Mouse (Mus musculus) olfactory bulb, adult 2 months (tissue): ENCODE measurements at regions not wholly inside any gene's neighbourhood (a gene's known extent, or its start where the extent isn't known, plus 50 kb on each side); places are given as distances from the start of the nearest gene placed in this dataset.

ENCODE experiments used
- H3K27ac ChIP-seq: fragments of 200-500 bp; 2 replicates; pipeline ENCODE4 v1.5.1; 2012; ENCODE audit warnings: low read depth, low read length; ENCODE audit not compliant: insufficient read depth
- H3K4me1 ChIP-seq: fragments of 200-500 bp; 2 replicates; pipeline ENCODE4 v1.6.1; 2012; ENCODE audit warnings: low read length; ENCODE audit not compliant: control insufficient read depth, insufficient read depth
- H3K4me3 ChIP-seq: fragments of 200-500 bp; 2 replicates; pipeline ENCODE4 v1.5.1; 2012; ENCODE audit warnings: mild to moderate bottlenecking, low read depth, low read length, moderate library complexity; ENCODE audit not compliant: insufficient read depth
- CTCF ChIP-seq: fragments of 200-500 bp; IDR thresholded peaks from 2 replicates; pipeline ENCODE4 v1.5.1; 2012; ENCODE audit warnings: low read depth, mild to moderate bottlenecking, low read length, moderate library complexity; ENCODE audit not compliant: insufficient read depth
- POLR2A ChIP-seq: fragments of 200-500 bp; IDR thresholded peaks from 2 replicates; pipeline ENCODE4 v1.6.1; 2012; ENCODE audit warnings: mild to moderate bottlenecking, low read depth, low read length, moderate library complexity; ENCODE audit not compliant: insufficient read depth
- whole genome bisulfite sequencing: fragments of 180-500 bp; shearing (Covaris S2); methylation state at CpG from one replicate; pipeline ENCODE4 v1.1.7; 2018; 5-methylcytosine and 5-hydroxymethylcytosine counted together

DNA sequence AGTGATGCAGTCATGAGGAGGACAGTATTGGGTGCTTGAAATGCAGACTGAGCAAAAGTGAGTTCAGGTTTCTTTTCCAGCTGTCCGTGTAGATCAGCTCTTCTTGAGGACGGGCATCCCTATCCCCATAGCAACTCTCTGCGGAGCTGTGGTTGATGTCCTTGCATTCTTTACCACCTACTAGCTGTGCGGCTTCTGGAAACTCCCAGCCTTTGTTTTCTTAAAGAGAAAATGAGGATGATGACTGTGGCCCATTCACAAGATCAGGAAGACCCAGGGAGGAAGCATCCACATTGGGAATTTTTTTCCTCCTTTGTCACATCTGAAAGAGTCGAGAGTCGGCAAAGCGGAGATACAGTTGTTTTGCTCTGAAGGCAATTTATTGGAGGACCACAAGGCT lies 410.2 kb upstream of the Sall1 start:
- Histone ChIP-seq H3K4me3 (no peak overlapping the region), H3K27ac (no peak overlapping the region), H3K4me1 (no peaks in the 10 kb centered on the region)
- no peak for TF ChIP-seq POLR2A
- TF ChIP-seq CTCF = no peak
- 72% methylated on average over 7 of the region's 7 CpGs for WGBS

DNA sequence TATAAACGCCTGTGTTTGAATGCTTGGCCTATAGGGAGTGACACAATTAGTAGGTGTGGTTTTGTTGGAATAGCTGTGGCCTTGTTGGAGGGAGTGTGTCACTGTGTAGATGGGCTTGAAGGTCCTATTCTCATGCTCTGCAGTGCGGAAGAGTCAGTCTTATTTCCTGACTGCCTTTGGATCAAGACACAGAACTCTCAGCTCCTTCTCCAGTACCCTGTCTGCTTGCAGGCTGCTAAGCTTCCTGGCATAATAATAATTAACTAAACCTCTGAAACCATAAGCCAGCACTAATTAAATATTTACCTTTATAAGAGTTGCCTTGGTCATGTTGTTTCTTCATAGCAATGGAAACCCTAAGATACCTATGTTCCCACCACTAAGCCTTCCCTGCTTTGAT lies 409.8 kb upstream of the Sall1 start:
- Histone ChIP-seq H3K4me1 (no peaks in the 10 kb centered on the region), H3K27ac (no peak overlapping the region), H3K4me3 (no peak overlapping the region)
- WGBS = 93% methylated on average over 2 of the region's 2 CpGs
- TF ChIP-seq POLR2A (no peak), CTCF (no peak)

DNA sequence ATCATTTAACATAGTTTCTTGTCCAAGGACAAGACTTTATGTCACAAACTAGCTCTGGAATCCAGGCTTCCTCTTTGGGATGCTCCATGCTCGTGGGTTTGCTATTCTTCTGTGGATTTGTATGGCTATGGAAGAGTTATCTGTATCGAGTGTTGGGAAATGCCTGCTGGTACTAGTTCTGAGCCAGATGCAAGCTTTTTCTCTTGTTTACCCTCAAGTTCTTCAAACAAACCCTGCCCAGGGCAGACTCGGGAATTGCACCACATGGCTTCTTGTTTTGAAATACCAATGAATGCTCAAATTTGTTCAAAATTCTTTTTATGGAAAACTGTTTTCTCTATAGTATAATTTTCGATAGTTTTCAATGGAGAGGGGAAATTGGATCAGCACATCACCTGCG lies 400.5 kb upstream of the Sall1 start:
- Histone ChIP-seq H3K27ac (no peak overlapping the region), H3K4me1 (no peaks in the 10 kb centered on the region), H3K4me3 (no peak overlapping the region)
- WGBS = 89% methylated on average over 5 of the region's 5 CpGs
- TF ChIP-seq POLR2A (no peak), CTCF (no peak)

DNA sequence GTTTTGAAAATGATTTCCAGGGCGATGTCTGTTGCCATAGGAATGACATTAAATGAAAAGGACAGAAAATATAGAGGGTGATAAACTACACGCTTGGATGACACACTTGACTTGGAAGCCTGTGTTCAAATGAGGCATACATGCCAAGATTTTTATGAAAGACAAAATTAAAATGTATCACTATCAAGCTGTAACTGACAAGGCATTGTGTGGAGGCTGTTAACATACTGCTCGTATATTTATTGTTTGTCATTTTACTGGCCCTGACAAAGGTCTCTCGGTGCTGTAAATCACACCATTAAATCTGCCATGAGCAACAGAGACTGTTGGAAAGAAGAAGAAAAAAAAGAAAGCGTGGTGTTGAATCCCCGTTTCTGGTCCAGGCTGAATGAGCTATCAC lies 395.3 kb upstream of the Sall1 start:
- TF ChIP-seq CTCF (no peak), POLR2A (no peak)
- Histone ChIP-seq H3K27ac (no peak overlapping the region), H3K4me1 (no peaks in the 10 kb centered on the region), H3K4me3 (no peak overlapping the region)
- WGBS = 66% methylated on average over 6 of the region's 6 CpGs

DNA sequence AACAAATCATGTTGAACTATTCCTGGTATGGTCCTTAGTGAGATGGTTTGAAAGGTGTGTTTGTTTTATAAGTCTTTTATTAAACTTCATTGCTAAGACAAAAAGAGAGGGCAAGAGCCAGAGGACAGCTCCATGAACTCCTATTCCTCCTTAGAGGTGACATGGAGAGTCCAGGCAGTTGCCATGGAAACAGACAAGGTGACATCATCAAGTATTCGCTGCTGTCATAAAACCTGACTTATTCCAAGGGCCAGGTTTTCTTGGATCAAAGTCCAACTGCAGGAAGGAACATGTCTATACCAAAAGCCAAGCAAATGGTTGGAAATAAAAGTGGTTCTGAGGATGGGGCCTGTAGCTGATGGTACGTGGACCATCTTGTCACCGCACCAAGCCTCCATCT lies 383.0 kb upstream of the Sall1 start:
- WGBS = 95% methylated on average over 3 of the region's 3 CpGs
- TF ChIP-seq CTCF = no peak

DNA sequence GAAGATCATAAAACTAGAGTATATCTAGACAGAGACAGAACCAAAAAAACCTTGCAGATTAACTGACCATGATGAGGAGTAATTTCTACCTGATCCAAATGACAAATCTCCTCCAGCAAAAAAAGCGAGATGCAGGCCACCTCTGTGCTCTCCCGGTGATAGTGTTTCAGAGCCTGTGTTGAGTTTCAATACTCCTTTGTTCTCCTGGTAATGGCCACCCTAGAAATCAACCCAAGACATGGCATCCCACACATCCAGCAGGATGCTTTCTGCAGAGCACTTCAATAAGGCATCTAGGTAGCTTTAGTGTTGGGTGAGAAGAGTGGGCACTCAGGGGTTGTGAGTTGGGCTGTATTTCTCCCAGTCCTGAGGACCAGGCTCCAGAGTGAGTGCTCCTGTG lies 371.3 kb upstream of the Sall1 start:
- Histone ChIP-seq H3K27ac (no peak overlapping the region), H3K4me3 (no peak overlapping the region), H3K4me1 (peaks cover 11% of the 10 kb centered on the region)
- TF ChIP-seq CTCF = no peak
- TF ChIP-seq POLR2A = no peak
- WGBS = 86% methylated on average over 2 of the region's 2 CpGs

More for the DNA sequence above, 383.0 kb upstream of the Sall1 start:
- Histone ChIP-seq H3K4me3 (no peak overlapping the region), H3K4me1 (no peaks in the 10 kb centered on the region), H3K27ac (no peak overlapping the region)

DNA sequence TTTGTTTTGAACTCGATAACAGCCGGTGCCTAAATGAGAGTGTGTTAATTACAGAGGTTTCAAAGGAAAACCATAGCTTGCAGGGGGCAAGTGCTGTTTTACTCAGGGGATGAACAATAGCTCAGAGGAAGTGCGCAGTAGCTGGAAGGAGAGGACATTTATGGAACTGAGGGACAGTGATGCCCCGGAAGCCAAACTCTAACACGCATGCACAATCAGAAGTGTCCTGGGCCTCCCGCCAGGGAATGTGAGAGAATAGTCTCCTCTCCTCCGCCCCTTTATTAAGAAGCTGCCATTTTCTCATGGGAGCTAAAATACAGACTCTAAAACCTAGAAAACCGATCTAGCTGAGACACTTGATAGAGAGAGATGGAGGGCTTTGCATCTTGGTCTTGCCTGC lies 368.5 kb upstream of the Sall1 start:
- peaks cover 11% of the 10 kb centered on the region for H3K4me1 ChIP-seq
- TF ChIP-seq POLR2A (no peak), CTCF (no peak)
- 25% methylated on average over 8 of the region's 8 CpGs for WGBS

DNA sequence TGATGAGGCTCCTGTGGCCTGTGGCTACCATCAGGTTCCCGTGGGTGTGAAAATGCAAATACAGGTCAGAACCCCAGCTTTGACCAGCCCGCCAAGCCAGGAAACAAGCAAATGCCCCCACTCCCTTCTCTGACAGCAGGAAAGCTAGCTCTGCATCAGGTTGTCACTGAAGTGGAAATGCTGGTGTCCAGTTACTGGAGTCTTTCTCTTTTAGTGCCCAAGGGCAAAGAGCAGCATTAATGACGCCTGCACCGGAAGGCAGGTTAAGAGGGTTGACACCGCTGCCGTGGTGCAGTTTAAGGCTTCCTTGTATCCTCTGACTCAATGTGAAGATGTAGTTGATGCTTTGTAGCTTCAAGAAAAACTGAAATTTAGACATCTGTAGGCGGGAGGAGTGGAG lies 368.1 kb upstream of the Sall1 start:
- Histone ChIP-seq H3K4me1 (peaks cover 11% of the 10 kb centered on the region), H3K4me3 (no peak overlapping the region), H3K27ac (peak overlapping the region; percentile 76)
- WGBS = 31% methylated on average over 7 of the region's 7 CpGs
- no peak for TF ChIP-seq CTCF
- TF ChIP-seq POLR2A = no peak

More for the DNA sequence above, 368.5 kb upstream of the Sall1 start:
- Histone ChIP-seq H3K27ac (peak overlapping the region; percentile 73), H3K4me3 (no peak overlapping the region)

DNA sequence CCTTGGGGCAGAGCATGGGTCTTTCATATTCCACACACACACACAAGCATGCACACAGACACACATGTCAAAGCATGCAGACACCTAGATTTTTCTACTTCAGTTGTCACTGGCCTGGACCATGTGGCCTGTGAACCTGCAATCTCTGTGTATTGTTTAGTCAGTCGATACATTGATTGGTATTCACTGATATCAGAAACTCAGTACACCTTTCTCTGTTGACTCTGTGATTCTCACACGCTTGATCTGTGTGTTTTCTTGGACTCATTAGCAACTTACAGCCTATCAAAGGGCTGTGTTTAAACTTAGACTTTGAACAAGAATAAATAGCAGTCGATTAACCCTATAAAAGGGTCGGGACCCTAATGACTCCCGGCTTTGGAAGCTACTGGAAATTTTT lies 362.7 kb upstream of the Sall1 start:
- Histone ChIP-seq H3K4me3 (no peak overlapping the region), H3K27ac (no peak overlapping the region), H3K4me1 (peaks cover 3% of the 10 kb centered on the region; the same call in 1 of the 2 replicates)
- WGBS = 89% methylated on average over 5 of the region's 5 CpGs
- TF ChIP-seq POLR2A (no peak), CTCF (no peak)

DNA sequence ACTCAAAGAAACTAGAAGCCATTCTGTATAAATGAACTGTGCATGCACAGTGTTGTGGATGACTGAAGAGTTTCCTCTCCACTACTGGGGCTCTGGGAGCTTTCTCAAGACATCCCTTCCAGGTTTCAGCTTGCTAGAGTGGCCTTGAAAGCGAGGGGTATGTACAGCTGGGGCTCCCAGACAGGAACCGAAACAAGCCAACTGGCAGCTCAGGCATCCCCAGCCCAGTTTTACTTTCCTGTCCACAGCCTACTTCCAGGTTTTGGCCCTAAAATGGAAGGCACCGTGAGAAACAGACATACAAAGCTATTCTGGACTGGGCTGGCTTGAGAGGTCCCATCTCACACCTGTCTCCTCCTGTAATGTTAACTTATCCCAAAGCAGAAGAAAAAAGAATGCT lies 360.3 kb upstream of the Sall1 start:
- TF ChIP-seq POLR2A (no peak), CTCF (no peak)
- H3K4me1 ChIP-seq = no peaks in the 10 kb centered on the region
- 90% methylated on average over 3 of the region's 3 CpGs for WGBS
- H3K4me3 ChIP-seq = no peak overlapping the region
- 0 out of 2 replicates have a peak overlapping the region, but pooled peaks have one; percentile 44 for H3K27ac ChIP-seq

DNA sequence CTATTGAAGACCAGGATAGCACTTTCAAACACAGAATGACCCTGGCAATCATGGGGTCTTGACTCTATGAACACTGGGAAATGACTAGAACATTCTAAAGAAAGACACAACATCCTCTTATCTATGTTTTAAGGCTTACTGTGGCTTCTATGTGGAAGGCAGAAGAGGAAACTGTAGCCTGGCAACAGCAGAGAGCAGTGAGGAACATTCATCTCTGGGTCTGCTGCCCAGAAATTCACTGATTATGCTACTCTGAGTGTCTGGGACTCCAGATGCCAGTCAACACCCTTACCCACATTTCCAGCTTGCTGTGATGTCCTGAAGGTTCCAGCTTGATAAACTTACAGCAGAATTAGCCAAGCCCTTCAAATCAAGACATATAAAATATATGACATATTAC lies 352.7 kb upstream of the Sall1 start:
- H3K4me3 ChIP-seq = no peak overlapping the region
- no peak for TF ChIP-seq POLR2A
- no peak for TF ChIP-seq CTCF
- no peaks in the 10 kb centered on the region for H3K4me1 ChIP-seq
- no peak overlapping the region for H3K27ac ChIP-seq
